Mouse (Mus musculus): ENCODE measurements at regions not wholly inside any gene's neighbourhood (a gene's known extent, or its start where the extent isn't known, plus 50 kb on each side); places are given as distances from the start of the nearest gene placed in this dataset.

GRCm38 (mm10) chr3:56302346-56303185 is 119.1 kb upstream of the Nbea start:
- Histone ChIP-seq H3K4me2 (replicated peaks; ENCODE audit: low read depth, low read length) (no peak overlapping the region), H3K36me3 (ENCODE audit: control insufficient read depth, insufficient read depth, low read length) (no peaks in the 10 kb centered on the region), H3K9ac (ENCODE audit: low read depth, low read length) (no peak overlapping the region), H3K4me3 (ENCODE audit: low read length) (no peak overlapping the region), H3K4me1 (ENCODE audit: control insufficient read depth, insufficient read depth, low read length) (no peaks in the 10 kb centered on the region), H3K27ac (ENCODE audit: low read depth, low read length) (no peak overlapping the region), H3K9me3 (ENCODE audit: control insufficient read depth, low read length) (no peaks in the 10 kb centered on the region), H3K27me3 (ENCODE audit: control insufficient read depth, insufficient read depth, low read length) (no peaks in the 10 kb centered on the region)
- WGBS, result 26% methylated on average over 7 of the region's 7 CpGs
- ATAC-seq (ENCODE audit: low FRiP score, low TSS enrichment), result peak; percentile 64

DNA sequence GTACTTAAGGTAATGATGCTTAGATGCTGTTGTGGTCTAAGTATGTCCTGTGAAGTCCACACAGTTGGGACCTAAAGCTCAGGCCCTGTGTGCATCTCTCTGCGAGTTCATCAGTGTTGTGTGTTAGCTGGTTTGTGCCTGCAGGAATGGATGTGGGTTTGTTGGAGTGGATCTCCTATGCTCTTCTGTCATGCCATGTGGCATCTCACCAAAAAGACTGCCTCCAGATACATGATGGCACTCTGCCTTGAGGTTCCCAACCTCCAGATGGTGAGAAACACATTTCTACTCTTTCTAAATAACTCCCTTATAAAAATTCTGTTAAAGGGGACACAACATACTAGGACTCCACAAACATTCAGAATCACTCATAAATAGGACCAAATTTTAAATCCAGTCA is 117.3 kb upstream of the Nbea start:
- Histone ChIP-seq H3K36me3 (ENCODE audit: control insufficient read depth, insufficient read depth, low read length) (no peaks in the 10 kb centered on the region), H3K4me2 (replicated peaks; ENCODE audit: low read depth, low read length) (no peak overlapping the region), H3K9me3 (ENCODE audit: control insufficient read depth, low read length) (no peaks in the 10 kb centered on the region), H3K27ac (ENCODE audit: low read depth, low read length) (no peak overlapping the region), H3K4me3 (ENCODE audit: low read length) (no peak overlapping the region), H3K9ac (ENCODE audit: low read depth, low read length) (no peak overlapping the region), H3K27me3 (ENCODE audit: control insufficient read depth, insufficient read depth, low read length) (no peaks in the 10 kb centered on the region), H3K4me1 (ENCODE audit: control insufficient read depth, insufficient read depth, low read length) (no peaks in the 10 kb centered on the region)
- 88% methylated on average over 1 of the region's 1 CpGs for WGBS
- no peak for ATAC-seq (ENCODE audit: low FRiP score, low TSS enrichment)

- WGBS, result 91% methylated on average over 7 of the region's 7 CpGs
- H3K4me2 ChIP-seq (replicated peaks; ENCODE audit: low read depth, low read length), result no peak overlapping the region
Observed at GRCm38 (mm10) chr3:56295578-56295977, 112.1 kb upstream of the Nbea start.

DNA sequence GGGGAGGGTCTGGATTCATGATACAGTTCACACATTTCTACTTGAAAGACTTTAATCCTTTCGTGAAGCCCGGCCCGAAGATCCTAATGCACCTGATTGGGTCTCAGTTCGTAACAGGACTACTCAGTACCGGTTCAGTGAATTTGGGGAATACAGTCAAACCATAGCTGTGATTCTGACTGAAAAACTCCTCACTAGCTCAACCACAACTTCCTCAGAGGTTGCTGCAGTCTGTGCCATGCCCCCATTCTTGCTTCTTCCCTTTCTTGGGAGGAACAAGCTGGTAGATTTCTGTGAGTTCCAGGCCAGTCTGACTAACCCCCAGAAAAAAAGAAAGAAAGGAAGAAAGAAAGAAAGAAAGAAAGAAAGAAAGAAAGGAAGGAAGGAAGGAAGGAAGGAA is 98.0 kb upstream of the Nbea start:
- H3K27me3 ChIP-seq (ENCODE audit: control insufficient read depth, insufficient read depth, low read length), result no peaks in the 10 kb centered on the region
- H3K27ac ChIP-seq (ENCODE audit: low read depth, low read length), result no peak overlapping the region
- H3K4me1 ChIP-seq (ENCODE audit: control insufficient read depth, insufficient read depth, low read length), result no peaks in the 10 kb centered on the region
- H3K9me3 ChIP-seq (ENCODE audit: control insufficient read depth, low read length), result no peaks in the 10 kb centered on the region
- no peak overlapping the region for H3K4me2 ChIP-seq (replicated peaks; ENCODE audit: low read depth, low read length)
- no peak overlapping the region for H3K9ac ChIP-seq (ENCODE audit: low read depth, low read length)
- H3K36me3 ChIP-seq (ENCODE audit: control insufficient read depth, insufficient read depth, low read length), result no peaks in the 10 kb centered on the region
- no peak overlapping the region for H3K4me3 ChIP-seq (ENCODE audit: low read length)
- 93% methylated on average over 5 of the region's 5 CpGs for WGBS
- ATAC-seq (ENCODE audit: low FRiP score, low TSS enrichment), result no peak

More at GRCm38 (mm10) chr3:56295578-56295977, 112.1 kb upstream of the Nbea start:
- H3K27ac ChIP-seq (ENCODE audit: low read depth, low read length), result no peak overlapping the region
- H3K4me1 ChIP-seq (ENCODE audit: control insufficient read depth, insufficient read depth, low read length), result no peaks in the 10 kb centered on the region
- no peak overlapping the region for H3K4me3 ChIP-seq (ENCODE audit: low read length)
- no peak overlapping the region for H3K9ac ChIP-seq (ENCODE audit: low read depth, low read length)
- no peaks in the 10 kb centered on the region for H3K27me3 ChIP-seq (ENCODE audit: control insufficient read depth, insufficient read depth, low read length)
- ATAC-seq (ENCODE audit: low FRiP score, low TSS enrichment), result no peak
- H3K36me3 ChIP-seq (ENCODE audit: control insufficient read depth, insufficient read depth, low read length), result no peaks in the 10 kb centered on the region
- no peaks in the 10 kb centered on the region for H3K9me3 ChIP-seq (ENCODE audit: control insufficient read depth, low read length)

DNA sequence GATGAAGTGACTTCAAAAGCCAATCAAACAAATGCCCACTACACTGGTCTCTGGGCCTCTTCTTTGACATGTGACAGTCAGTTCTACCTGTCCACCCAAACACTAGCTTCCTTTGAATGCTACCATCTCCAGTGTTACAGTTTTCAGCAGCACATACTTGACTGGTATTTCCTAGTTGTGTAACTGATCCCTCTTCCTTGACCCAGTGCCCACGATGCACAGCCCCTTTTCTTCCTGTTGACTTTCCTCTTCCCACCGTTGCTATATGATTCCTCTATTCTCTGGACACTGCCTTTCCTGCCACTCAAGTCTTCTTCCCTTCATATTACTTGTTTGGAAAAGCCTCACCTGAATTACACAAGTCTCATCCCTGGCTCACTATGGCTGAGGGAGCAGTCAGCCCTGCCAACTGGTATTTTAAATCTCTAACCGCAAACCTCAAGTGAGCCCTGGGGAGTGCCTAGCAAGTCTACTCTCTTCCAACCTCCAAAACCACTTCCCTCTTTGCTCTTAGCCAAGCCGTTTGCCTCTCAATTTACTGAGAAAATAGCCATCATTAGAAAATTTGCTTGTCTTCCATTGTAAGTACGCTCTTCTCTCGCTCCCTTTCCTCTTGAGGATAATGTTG is 96.9 kb upstream of the Nbea start:
- Histone ChIP-seq H3K27ac (ENCODE audit: low read depth, low read length) (no peak overlapping the region), H3K9me3 (ENCODE audit: control insufficient read depth, low read length) (no peaks in the 10 kb centered on the region), H3K4me2 (replicated peaks; ENCODE audit: low read depth, low read length) (no peak overlapping the region), H3K4me1 (ENCODE audit: control insufficient read depth, insufficient read depth, low read length) (no peaks in the 10 kb centered on the region), H3K27me3 (ENCODE audit: control insufficient read depth, insufficient read depth, low read length) (no peaks in the 10 kb centered on the region), H3K4me3 (ENCODE audit: low read length) (no peak overlapping the region), H3K36me3 (ENCODE audit: control insufficient read depth, insufficient read depth, low read length) (no peaks in the 10 kb centered on the region), H3K9ac (ENCODE audit: low read depth, low read length) (no peak overlapping the region)
- no peak for ATAC-seq (ENCODE audit: low FRiP score, low TSS enrichment)
- 79% methylated on average over 6 of the region's 6 CpGs for WGBS

- no peaks in the 10 kb centered on the region for H3K36me3 ChIP-seq (ENCODE audit: control insufficient read depth, insufficient read depth, low read length)
- WGBS, result 93% methylated on average over 3 of the region's 3 CpGs
- no peaks in the 10 kb centered on the region for H3K27me3 ChIP-seq (ENCODE audit: control insufficient read depth, insufficient read depth, low read length)
- no peak overlapping the region for H3K27ac ChIP-seq (ENCODE audit: low read depth, low read length)
- H3K4me3 ChIP-seq (ENCODE audit: low read length), result no peak overlapping the region
- H3K4me2 ChIP-seq (replicated peaks; ENCODE audit: low read depth, low read length), result no peak overlapping the region
- H3K9me3 ChIP-seq (ENCODE audit: control insufficient read depth, low read length), result no peaks in the 10 kb centered on the region
- H3K4me1 ChIP-seq (ENCODE audit: control insufficient read depth, insufficient read depth, low read length), result no peaks in the 10 kb centered on the region
- no peak overlapping the region for H3K9ac ChIP-seq (ENCODE audit: low read depth, low read length)
- ATAC-seq (ENCODE audit: low FRiP score, low TSS enrichment), result no peak
Observed at GRCm38 (mm10) chr3:56272587-56272986, 89.1 kb upstream of the Nbea start.

DNA sequence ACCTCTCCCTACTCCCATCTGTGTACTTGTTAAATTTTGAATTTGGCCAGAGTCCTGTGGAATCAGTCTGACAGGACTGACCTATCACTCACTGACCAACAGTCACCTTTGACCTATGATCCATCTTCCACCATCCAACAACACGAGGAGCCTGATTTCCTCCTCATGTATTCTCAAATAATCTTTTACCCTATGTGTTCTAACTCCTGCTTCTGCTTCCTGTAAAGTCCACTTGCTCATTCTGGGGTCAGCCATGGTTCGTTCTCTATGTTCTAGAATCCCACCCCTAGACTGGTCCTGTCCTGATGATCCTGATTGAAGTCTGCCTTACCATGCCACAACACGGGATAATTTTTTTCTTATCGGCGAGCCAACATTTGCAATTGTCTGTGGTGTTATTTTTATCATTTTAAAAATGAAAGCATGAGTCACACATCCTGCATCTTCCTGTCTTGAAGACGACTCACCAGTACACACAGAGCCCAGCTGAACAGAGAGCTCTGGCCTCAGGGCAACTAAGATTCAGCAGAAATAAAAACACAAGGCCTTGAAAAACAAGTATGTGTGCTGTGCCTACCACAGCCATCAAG is 86.8 kb upstream of the Nbea start:
- ATAC-seq (ENCODE audit: low FRiP score, low TSS enrichment), result no peak

GRCm38 (mm10) chr3:56261800-56262561 is 78.5 kb upstream of the Nbea start:
- 85% methylated on average over 3 of the region's 3 CpGs for WGBS
- no peak for ATAC-seq (ENCODE audit: low FRiP score, low TSS enrichment)
- Histone ChIP-seq H3K27me3 (ENCODE audit: control insufficient read depth, insufficient read depth, low read length) (no peaks in the 10 kb centered on the region), H3K4me2 (replicated peaks; ENCODE audit: low read depth, low read length) (no peak overlapping the region), H3K9me3 (ENCODE audit: control insufficient read depth, low read length) (no peaks in the 10 kb centered on the region), H3K4me1 (ENCODE audit: control insufficient read depth, insufficient read depth, low read length) (no peaks in the 10 kb centered on the region), H3K27ac (ENCODE audit: low read depth, low read length) (no peak overlapping the region), H3K4me3 (ENCODE audit: low read length) (no peak overlapping the region), H3K36me3 (ENCODE audit: control insufficient read depth, insufficient read depth, low read length) (no peaks in the 10 kb centered on the region), H3K9ac (ENCODE audit: low read depth, low read length) (no peak overlapping the region)

More for the DNA sequence above, 86.8 kb upstream of the Nbea start:
- H3K4me1 ChIP-seq (ENCODE audit: control insufficient read depth, insufficient read depth, low read length), result no peaks in the 10 kb centered on the region
- H3K27me3 ChIP-seq (ENCODE audit: control insufficient read depth, insufficient read depth, low read length), result no peaks in the 10 kb centered on the region
- H3K36me3 ChIP-seq (ENCODE audit: control insufficient read depth, insufficient read depth, low read length), result no peaks in the 10 kb centered on the region
- WGBS, result 74% methylated on average over 6 of the region's 6 CpGs
- H3K27ac ChIP-seq (ENCODE audit: low read depth, low read length), result no peak overlapping the region
- no peak overlapping the region for H3K4me3 ChIP-seq (ENCODE audit: low read length)
- H3K4me2 ChIP-seq (replicated peaks; ENCODE audit: low read depth, low read length), result no peak overlapping the region
- no peaks in the 10 kb centered on the region for H3K9me3 ChIP-seq (ENCODE audit: control insufficient read depth, low read length)
- H3K9ac ChIP-seq (ENCODE audit: low read depth, low read length), result no peak overlapping the region

All from kidney, embryonic 14.5 days (tissue).